Mouse (Mus musculus) ES-Bruce4 (cell line): ENCODE results near the gene Larp4.

ENCODE experiments used
- CTCF ChIP-seq: IDR thresholded peaks from one replicate; pipeline ENCODE4 v1.8.1; 2011; ENCODE audit warnings: low read depth, low read length
- EP300 ChIP-seq: IDR thresholded peaks from 2 replicates; pipeline ENCODE4 v1.6.1; 2011; ENCODE audit warnings: low read depth, low read length; ENCODE audit not compliant: insufficient read depth
- POLR2A ChIP-seq: IDR thresholded peaks from one replicate; pipeline ENCODE4 v1.8.1; 2011; ENCODE audit warnings: low read length; ENCODE audit not compliant: insufficient read depth

DNA sequence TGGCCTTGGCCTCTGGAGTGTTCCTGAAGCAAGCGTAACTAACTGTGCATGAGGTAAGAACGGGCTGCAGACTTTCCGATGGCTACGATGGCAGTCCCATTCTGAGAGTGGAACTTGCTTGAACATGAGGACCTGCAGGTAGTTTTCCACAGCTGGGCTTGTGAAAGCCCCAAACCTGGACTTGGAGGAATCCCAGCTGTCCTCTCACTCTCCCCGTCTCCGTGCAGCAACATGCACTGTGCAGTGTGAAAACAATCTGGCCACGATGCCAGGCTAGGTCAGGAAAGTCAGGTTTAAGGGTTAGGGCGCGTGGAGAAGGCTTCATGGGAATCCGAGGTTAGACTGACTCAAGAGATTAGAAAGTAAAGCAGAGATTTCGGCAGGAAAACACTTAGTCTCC lies 89.0 kb downstream of the Larp4 start:
- TF ChIP-seq POLR2A (no peak), CTCF (no peak), EP300 (no peak)
